Mouse (Mus musculus) limb, embryonic 12.5 days (tissue): ENCODE data around the gene Smdt1. TPM values are rescaled to one million over a fixed set of nuclear protein-coding genes. Genes with fewer than 3 reads are reported as not detected.

Source experiments
- ATAC-seq: fragments of 200-750 bp; cut with Nextera tagmentation; 2 replicates; pipeline ENCODE4 v1.8.0; 2017; ENCODE audit warnings: low read depth, moderate TSS enrichment; ENCODE audit not compliant: insufficient number of reproducible peaks, insufficient read depth, low FRiP score, low TSS enrichment
- H3K27ac ChIP-seq: fragments of 300-500 bp; sonication (generic); 2 replicates; pipeline ENCODE4 v1.5.1; 2016; ENCODE audit warnings: mild to moderate bottlenecking, moderate library complexity
- H3K27me3 ChIP-seq: fragments of 300-500 bp; sonication (generic); 2 replicates; pipeline ENCODE4 v1.6.1; 2016; ENCODE audit warnings: mild to moderate bottlenecking, moderate library complexity
- H3K36me3 ChIP-seq: fragments of 300-500 bp; sonication (generic); 2 replicates; pipeline ENCODE4 v1.6.1; 2016; ENCODE audit warnings: mild to moderate bottlenecking, moderate library complexity
- H3K4me1 ChIP-seq: fragments of 300-500 bp; sonication (generic); replicated peaks from 2 replicates; pipeline ENCODE4 v1.6.1; 2016
- H3K4me2 ChIP-seq: fragments of 300-500 bp; sonication (generic); 2 replicates; pipeline ENCODE4 v1.6.1; 2016; ENCODE audit warnings: mild to moderate bottlenecking, moderate library complexity
- H3K4me3 ChIP-seq: fragments of 300-500 bp; sonication (generic); replicated peaks from 2 replicates; pipeline ENCODE4 v1.5.1; 2016; ENCODE audit warnings: mild to moderate bottlenecking
- H3K9ac ChIP-seq: fragments of 300-500 bp; sonication (generic); replicated peaks from 2 replicates; pipeline ENCODE4 v1.6.1; 2016; ENCODE audit warnings: mild to moderate bottlenecking, moderate library complexity
- H3K9me3 ChIP-seq: fragments of 300-500 bp; sonication (generic); 2 replicates; pipeline ENCODE4 v1.6.1; 2016; ENCODE audit warnings: mild to moderate bottlenecking, moderate library complexity
- WGBS: fragments of 180-500 bp; shearing (Covaris S2); methylation state at CpG from one replicate; pipeline ENCODE4 v1.1.7; 2016; 5-methylcytosine and 5-hydroxymethylcytosine counted together
- polyA plus RNA-seq: library from polyadenylated mRNA; unstranded; fragments of >200 nt; fragmentation: Nextera tagmentation; extraction: Ambion mirVana; gene quantifications from 2 replicates; pipeline ENCODE4 v1.2.1, GENCODE M21; 2016

Gene Smdt1
- 204 and 226 TPM in 2 replicates for polyA plus RNA-seq

- H3K9me3 ChIP-seq = no peaks in the 10 kb centered on the region
- H3K36me3 ChIP-seq = peaks cover 32% of the 10 kb centered on the region
- H3K4me1 ChIP-seq = peaks cover 39% of the 10 kb centered on the region
- peak within 1 kb of the TSS; percentile 55 for H3K4me3 ChIP-seq
- peak within 1 kb of the TSS; percentile 62 for H3K9ac ChIP-seq
- H3K27me3 ChIP-seq = peaks cover 9% of the 10 kb centered on the region
- ATAC-seq = peak; percentile 80
- WGBS = under 1% methylated on average over 41 of the region's 41 CpGs
- H3K27ac ChIP-seq = no peak within 1 kb of the TSS
- peak within 1 kb of the TSS; percentile 63 for H3K4me2 ChIP-seq
These were observed at the start of gene Smdt1, which contains the start of the genes Naga and Pheta2 for GRCm38 (mm10) chr15:82338593-82339112. TSS of gene Smdt1 (plus strand) at chr15:82338959. TSS of gene Naga (minus strand) at chr15:82338925. TSS of gene Pheta2 (plus strand) at chr15:82338942.

- H3K4me3 ChIP-seq = no peak overlapping the region
- H3K4me2 ChIP-seq = no peak overlapping the region
- H3K4me1 ChIP-seq = peaks cover 7% of the 10 kb centered on the region
- 91% methylated on average over 7 of the region's 7 CpGs for WGBS
- ATAC-seq = no peak
- no peaks in the 10 kb centered on the region for H3K9me3 ChIP-seq
- H3K9ac ChIP-seq = no peak overlapping the region
- no peak overlapping the region for H3K27ac ChIP-seq
- peaks cover 58% of the 10 kb centered on the region for H3K36me3 ChIP-seq
- H3K27me3 ChIP-seq = no peaks in the 10 kb centered on the region
These were observed 48.5 kb upstream of the Smdt1 start for GRCm38 (mm10) chr15:82290252-82290651.

GRCm38 (mm10) chr15:82292851-82293250, 45.9 kb upstream of the Smdt1 start:
- peak overlapping the region; percentile 43 for H3K4me2 ChIP-seq
- H3K27me3 ChIP-seq = no peaks in the 10 kb centered on the region
- peaks cover 7% of the 10 kb centered on the region for H3K4me1 ChIP-seq
- 30% methylated on average over 4 of the region's 5 CpGs for WGBS
- no peak for ATAC-seq
- no peak overlapping the region for H3K27ac ChIP-seq
- H3K9ac ChIP-seq = no peak overlapping the region
- no peaks in the 10 kb centered on the region for H3K9me3 ChIP-seq
- H3K4me3 ChIP-seq = 0 out of 2 replicates have a peak overlapping the region, but pooled peaks have one; percentile 4
- peaks cover 33% of the 10 kb centered on the region for H3K36me3 ChIP-seq

GRCm38 (mm10) chr15:82293271-82293711, 45.5 kb upstream of the Smdt1 start:
- Histone ChIP-seq H3K36me3 (peaks cover 29% of the 10 kb centered on the region), H3K9me3 (no peaks in the 10 kb centered on the region), H3K4me2 (peak overlapping the region; percentile 43), H3K4me3 (0 out of 2 replicates have a peak overlapping the region, but pooled peaks have one; percentile 4), H3K27me3 (no peaks in the 10 kb centered on the region), H3K27ac (no peak overlapping the region; the same call in 1 of the 2 replicates), H3K9ac (no peak overlapping the region), H3K4me1 (peaks cover 7% of the 10 kb centered on the region)
- 21% methylated on average over 7 of the region's 7 CpGs for WGBS
- peak; percentile 52 for ATAC-seq

GRCm38 (mm10) chr15:82294059-82294458, 44.7 kb upstream of the Smdt1 start:
- H3K4me2 ChIP-seq = no peak overlapping the region
- peaks cover 21% of the 10 kb centered on the region for H3K36me3 ChIP-seq
- H3K4me3 ChIP-seq = no peak overlapping the region
- 53% methylated on average over 8 of the region's 8 CpGs for WGBS
- peaks cover 7% of the 10 kb centered on the region for H3K27me3 ChIP-seq
- no peak for ATAC-seq
- H3K9me3 ChIP-seq = no peaks in the 10 kb centered on the region
- H3K9ac ChIP-seq = no peak overlapping the region
- peaks cover 7% of the 10 kb centered on the region for H3K4me1 ChIP-seq
- no peak overlapping the region for H3K27ac ChIP-seq

GRCm38 (mm10) chr15:82298764-82299561, 39.8 kb upstream of the Smdt1 start, which contains the start of gene Wbp2nl:
TSS of gene Wbp2nl (plus strand) at chr15:82298954.
- H3K9ac ChIP-seq = no peak within 1 kb of the TSS
- H3K4me2 ChIP-seq = peak within 1 kb of the TSS; percentile 17; the same call in 1 of the 2 replicates
- ATAC-seq = no peak
- WGBS = 54% methylated on average over 39 of the region's 39 CpGs
- H3K27me3 ChIP-seq = peaks cover 9% of the 10 kb centered on the region
- H3K4me3 ChIP-seq = 0 out of 2 replicates have a peak within 1 kb of the TSS, but pooled peaks have one; percentile 1
- no peaks in the 10 kb centered on the region for H3K4me1 ChIP-seq
- H3K9me3 ChIP-seq = no peaks in the 10 kb centered on the region
- no peak within 1 kb of the TSS for H3K27ac ChIP-seq
- H3K36me3 ChIP-seq = no peaks in the 10 kb centered on the region

GRCm38 (mm10) chr15:82307107-82307506, 31.7 kb upstream of the Smdt1 start:
- no peak overlapping the region for H3K4me3 ChIP-seq
- WGBS = 77% methylated on average over 3 of the region's 3 CpGs
- H3K4me1 ChIP-seq = no peaks in the 10 kb centered on the region; the same call in 1 of the 2 replicates
- H3K27ac ChIP-seq = no peak overlapping the region
- no peaks in the 10 kb centered on the region for H3K9me3 ChIP-seq
- no peak overlapping the region for H3K4me2 ChIP-seq
- H3K9ac ChIP-seq = no peak overlapping the region
- H3K27me3 ChIP-seq = no peaks in the 10 kb centered on the region
- ATAC-seq = no peak
- H3K36me3 ChIP-seq = no peaks in the 10 kb centered on the region

GRCm38 (mm10) chr15:82308416-82308815, 30.3 kb upstream of the Smdt1 start:
- H3K36me3 ChIP-seq = no peaks in the 10 kb centered on the region
- WGBS = 71% methylated on average over 3 of the region's 3 CpGs
- H3K4me1 ChIP-seq = no peaks in the 10 kb centered on the region; the same call in 1 of the 2 replicates
- H3K4me2 ChIP-seq = no peak overlapping the region
- H3K9ac ChIP-seq = no peak overlapping the region
- no peaks in the 10 kb centered on the region for H3K9me3 ChIP-seq
- H3K27ac ChIP-seq = no peak overlapping the region
- no peak for ATAC-seq
- no peaks in the 10 kb centered on the region for H3K27me3 ChIP-seq
- no peak overlapping the region for H3K4me3 ChIP-seq

- H3K27me3 ChIP-seq = no peaks in the 10 kb centered on the region
- 83% methylated on average over 6 of the region's 6 CpGs for WGBS
- no peak overlapping the region for H3K9ac ChIP-seq
- no peaks in the 10 kb centered on the region for H3K9me3 ChIP-seq
- no peaks in the 10 kb centered on the region for H3K36me3 ChIP-seq
- no peaks in the 10 kb centered on the region for H3K4me1 ChIP-seq
- no peak overlapping the region for H3K4me3 ChIP-seq
- ATAC-seq = no peak
- H3K27ac ChIP-seq = no peak overlapping the region
- no peak overlapping the region for H3K4me2 ChIP-seq
These were observed 20.9 kb upstream of the Smdt1 start for GRCm38 (mm10) chr15:82317839-82318238.

GRCm38 (mm10) chr15:82319613-82320012, 19.1 kb upstream of the Smdt1 start:
- WGBS = 68% methylated on average over 1 of the region's 1 CpGs
- H3K9me3 ChIP-seq = no peaks in the 10 kb centered on the region
- H3K4me1 ChIP-seq = 0 out of 2 replicates have a peak, but pooled peaks cover 5% of the 10 kb centered on the region
- H3K27me3 ChIP-seq = no peaks in the 10 kb centered on the region
- H3K27ac ChIP-seq = no peak overlapping the region
- no peak overlapping the region for H3K4me3 ChIP-seq
- H3K9ac ChIP-seq = no peak overlapping the region
- ATAC-seq = no peak
- H3K4me2 ChIP-seq = no peak overlapping the region
- H3K36me3 ChIP-seq = no peaks in the 10 kb centered on the region

GRCm38 (mm10) chr15:82322195-82322594, 16.6 kb upstream of the Smdt1 start:
- Histone ChIP-seq H3K4me3 (no peak overlapping the region), H3K36me3 (no peaks in the 10 kb centered on the region), H3K9ac (no peak overlapping the region), H3K4me1 (0 out of 2 replicates have a peak, but pooled peaks cover 12% of the 10 kb centered on the region), H3K4me2 (no peak overlapping the region), H3K27ac (no peak overlapping the region), H3K27me3 (no peaks in the 10 kb centered on the region), H3K9me3 (no peaks in the 10 kb centered on the region)
- WGBS = 79% methylated on average over 8 of the region's 8 CpGs
- ATAC-seq = no peak
